ENCODE assay signal across 11 mouse cellular contexts in genomic region chr10:27619658-27620057, GRCm38 (mm10). TPM values are rescaled to one million over a fixed set of nuclear protein-coding genes. Genes with fewer than 3 reads are reported as not detected.
DNase-seq lines count a peak whose midpoint lies in the region; ATAC-seq and TF ChIP-seq lines count a peak whose summit lies in the region.
"Had no signal": no experiment of that assay in that cellular context is flagged by ENCODE, and none has a peak within 500 bp of the region (broad histone marks: within the 10 kb centered on the region; RNA-seq: fewer than 3 reads in every experiment).

TSS of gene Lama2 (minus strand) at chr10:27619758.

- no peak for TF ChIP-seq CTCF in kidney, postnatal 0 days (IDR thresholded peaks at IDR 0.05; ENCODE audit: low read depth)

- WGBS in kidney, postnatal 0 days, result 92% methylated on average over 3 of the region's 3 CpGs
- WGBS in embryonic facial prominence, embryonic 13.5 days, result 94% methylated on average over 3 of the region's 3 CpGs
- WGBS in heart, embryonic 16.5 days, result 91% methylated on average over 3 of the region's 3 CpGs

- no peak within 1 kb of the TSS for H3K9ac ChIP-seq in kidney, postnatal 0 days (ENCODE audit: low read depth, low read length)
- no peak within 1 kb of the TSS for H3K9ac ChIP-seq in embryonic facial prominence, embryonic 13.5 days
- no peak within 1 kb of the TSS for H3K9ac ChIP-seq in heart, embryonic 16.5 days (ENCODE audit: low read length)

- H3K9me3 ChIP-seq in kidney, postnatal 0 days (replicated peaks; ENCODE audit: low read length), result no peaks in the 10 kb centered on the region
- H3K9me3 ChIP-seq in embryonic facial prominence, embryonic 13.5 days, result no peaks in the 10 kb centered on the region
- H3K9me3 ChIP-seq in heart, embryonic 16.5 days (replicated peaks; ENCODE audit: control insufficient read depth, low read length), result no peaks in the 10 kb centered on the region; the same call in 1 of the 2 replicates
- H3K9me3 ChIP-seq: hindbrain, embryonic 10.5 days had no signal

- no peak for DNase-seq in kidney, postnatal 0 days (ENCODE audit: low spot score)
- no peak for DNase-seq in kidney, adult 11 months
- no peak for DNase-seq in adrenal gland, adult 8-10 months
- DNase-seq in liver, result no peak
- DNase-seq in thymus, postnatal 25 days, result no peak
- no peak for DNase-seq in cerebellum, adult 11 months
- DNase-seq: embryo, embryonic 11 days; right cerebral cortex, adult 18-20 months had no signal

- no peaks in the 10 kb centered on the region for H3K27me3 ChIP-seq in kidney, postnatal 0 days (ENCODE audit: insufficient read depth, low read length)
- no peaks in the 10 kb centered on the region for H3K27me3 ChIP-seq in embryonic facial prominence, embryonic 13.5 days
- H3K27me3 ChIP-seq in heart, embryonic 16.5 days (ENCODE audit: control insufficient read depth, insufficient read depth, low read length), result no peaks in the 10 kb centered on the region

- H3K27ac ChIP-seq in kidney, postnatal 0 days, result no peak within 1 kb of the TSS
- no peak within 1 kb of the TSS for H3K27ac ChIP-seq in embryonic facial prominence, embryonic 13.5 days
- H3K27ac ChIP-seq in heart, embryonic 16.5 days (ENCODE audit: low read length), result no peak within 1 kb of the TSS
- H3K27ac ChIP-seq: hindbrain, embryonic 10.5 days had no signal

- H3K4me2 ChIP-seq in kidney, postnatal 0 days (ENCODE audit: low read length), result no peak within 1 kb of the TSS
- no peak within 1 kb of the TSS for H3K4me2 ChIP-seq in embryonic facial prominence, embryonic 13.5 days
- no peak within 1 kb of the TSS for H3K4me2 ChIP-seq in heart, embryonic 16.5 days (ENCODE audit: low read depth, low read length)

- no peaks in the 10 kb centered on the region for H3K36me3 ChIP-seq in kidney, postnatal 0 days (ENCODE audit: insufficient read depth, low read length)
- no peaks in the 10 kb centered on the region for H3K36me3 ChIP-seq in embryonic facial prominence, embryonic 13.5 days
- no peaks in the 10 kb centered on the region for H3K36me3 ChIP-seq in heart, embryonic 16.5 days (ENCODE audit: control insufficient read depth, insufficient read depth)
- H3K36me3 ChIP-seq: hindbrain, embryonic 10.5 days had no signal

- ATAC-seq in kidney, postnatal 0 days (replicated peaks; ENCODE audit: low FRiP score, low read depth), result no peak
- ATAC-seq in embryonic facial prominence, embryonic 13.5 days (ENCODE audit: insufficient number of reproducible peaks, insufficient read depth, low FRiP score, low TSS enrichment, low read depth), result no peak
- no peak for ATAC-seq in heart, embryonic 16.5 days (replicated peaks; ENCODE audit: extremely low read depth, insufficient read depth, low FRiP score)

- no peak within 1 kb of the TSS for H3K4me3 ChIP-seq in kidney, postnatal 0 days (replicated peaks; ENCODE audit: low read depth, low read length)
- no peak within 1 kb of the TSS for H3K4me3 ChIP-seq in embryonic facial prominence, embryonic 13.5 days
- no peak within 1 kb of the TSS for H3K4me3 ChIP-seq in heart, embryonic 16.5 days (ENCODE audit: low read length)
- H3K4me3 ChIP-seq: hindbrain, embryonic 10.5 days had no signal

- no peaks in the 10 kb centered on the region for H3K4me1 ChIP-seq in kidney, postnatal 0 days (replicated peaks; ENCODE audit: insufficient read depth, low read length)
- H3K4me1 ChIP-seq in embryonic facial prominence, embryonic 13.5 days, result peaks cover 16% of the 10 kb centered on the region
- H3K4me1 ChIP-seq in heart, embryonic 16.5 days (ENCODE audit: control insufficient read depth, insufficient read depth, low read length), result peaks cover 7% of the 10 kb centered on the region

RNA-seq across cellular contexts. Expression of gene Lama2, which starts in this region (rescaled TPM):
- 16.2 and 16.8 TPM in 2 replicates for polyA plus RNA-seq in kidney, postnatal 0 days (2015; fragmentation: Nextera tagmentation; extraction: Ambion mirVana)
- total RNA-seq in adrenal gland, adult 8-10 months (2022), result 10 to 100 TPM; 29.8 to 42.3 (median 30.6) TPM
- 18.1 and 22.3 TPM in 2 replicates for polyA plus RNA-seq in embryonic facial prominence, embryonic 13.5 days (2015; fragmentation: Nextera tagmentation; extraction: Ambion mirVana)
- 20.3 and 22.2 TPM in 2 replicates for polyA plus RNA-seq in heart, embryonic 16.5 days (2015; fragmentation: Nextera tagmentation; extraction: Ambion mirVana)
